27 mouse cellular contexts compared by ENCODE assay signal in the genomic region with DNA sequence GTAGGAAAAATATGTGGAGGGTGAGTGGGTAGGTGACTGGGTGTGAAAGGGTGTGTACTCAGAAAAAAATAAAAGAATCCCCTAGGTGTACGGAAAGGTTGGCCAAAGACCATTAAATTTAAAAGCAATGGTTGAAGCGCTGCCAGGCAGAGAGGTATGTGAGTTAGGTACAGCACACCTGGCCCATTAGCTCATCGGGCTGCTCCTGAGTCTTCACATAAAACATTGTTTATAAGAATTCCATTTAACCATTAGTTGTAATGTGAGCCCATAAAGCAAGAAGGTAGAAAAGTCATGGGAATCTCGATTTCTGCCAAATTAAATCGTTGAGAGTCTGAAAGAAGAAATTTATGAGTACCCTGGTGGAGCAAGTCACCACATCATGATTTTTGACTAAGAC.
"Had no signal": no experiment of that assay in that cellular context is flagged by ENCODE, and none has a peak within 500 bp of the region (broad histone marks: within the 10 kb centered on the region; RNA-seq: fewer than 3 reads in every experiment).

No protein-coding gene starts in this region.

- H3K27ac ChIP-seq: gastrocnemius, adult 2 months; heart, adult 2 months; heart, embryonic 10.5 days; hindbrain, embryonic 10.5 days; hindbrain, embryonic 12.5 days; hindbrain, embryonic 14.5 days; intestine, embryonic 15.5 days; kidney, embryonic 15.5 days; kidney, postnatal 0 days; liver, embryonic 13.5 days; liver, embryonic 15.5 days had no signal

- H3K27me3 ChIP-seq: heart, embryonic 12.5 days; hindbrain, embryonic 12.5 days; intestine, embryonic 15.5 days; kidney, embryonic 15.5 days; liver, embryonic 13.5 days; liver, embryonic 15.5 days had no signal

- H3K4me3 ChIP-seq: gastrocnemius, adult 2 months; heart, adult 2 months; heart, embryonic 10.5 days; heart, embryonic 12.5 days; hindbrain, embryonic 10.5 days; hindbrain, embryonic 12.5 days; intestine, embryonic 15.5 days; kidney, embryonic 15.5 days; liver, embryonic 13.5 days; liver, embryonic 15.5 days had no signal

- H3K9ac ChIP-seq: heart, embryonic 12.5 days; hindbrain, embryonic 12.5 days; hindbrain, embryonic 14.5 days; intestine, embryonic 15.5 days; kidney, embryonic 15.5 days; liver, embryonic 13.5 days; liver, embryonic 15.5 days had no signal

- ATAC-seq: hindbrain, embryonic 16.5 days; inflammation-experienced regulatory T-cells, adult 6 months; intestine, embryonic 15.5 days; intestine, postnatal 0 days had no signal

- H3K9me3 ChIP-seq: heart, embryonic 10.5 days; heart, embryonic 12.5 days; hindbrain, embryonic 10.5 days; hindbrain, embryonic 12.5 days; intestine, embryonic 15.5 days; kidney, embryonic 15.5 days; liver, embryonic 13.5 days; liver, embryonic 15.5 days had no signal

- DNase-seq: gastrocnemius, adult 2 months; gastrocnemius, postnatal 10 days; gastrocnemius, postnatal 25 days; heart, adult 2 months; heart, postnatal 10 days; heart, postnatal 4 days; kidney, adult 18-20 months; kidney, adult 9 months; kidney, postnatal 14 days; kidney, postnatal 36 days; layer of hippocampus, adult 9-11 months; layer of hippocampus, postnatal 36 days; liver; liver, embryonic 13.5 days had no signal

- H3K4me2 ChIP-seq: heart, embryonic 12.5 days; hindbrain, embryonic 12.5 days; hindbrain, embryonic 14.5 days; intestine, embryonic 15.5 days; kidney, embryonic 15.5 days; liver, embryonic 11.5 days; liver, embryonic 13.5 days; liver, embryonic 15.5 days had no signal

- H3K36me3 ChIP-seq: heart, embryonic 10.5 days; heart, embryonic 12.5 days; hindbrain, embryonic 10.5 days; hindbrain, embryonic 12.5 days; intestine, embryonic 15.5 days; kidney, embryonic 15.5 days; liver, embryonic 13.5 days; liver, embryonic 15.5 days had no signal

- H3K4me1 ChIP-seq: heart, embryonic 10.5 days; heart, embryonic 12.5 days; hindbrain, embryonic 10.5 days; hindbrain, embryonic 12.5 days; intestine, embryonic 15.5 days; kidney, embryonic 15.5 days; liver, embryonic 15.5 days had no signal
